Mouse (Mus musculus): ENCODE measurements at regions not wholly inside any gene's neighbourhood (a gene's known extent, or its start where the extent isn't known, plus 50 kb on each side); places are given as distances from the start of the nearest gene placed in this dataset.

GRCm38 (mm10) chr13:79453227-79453626 lies 1253.7 kb upstream of the Nr2f1 start:
- DNase-seq (ENCODE audit: extremely low read depth, insufficient read length, low spot score) = no peak

DNA sequence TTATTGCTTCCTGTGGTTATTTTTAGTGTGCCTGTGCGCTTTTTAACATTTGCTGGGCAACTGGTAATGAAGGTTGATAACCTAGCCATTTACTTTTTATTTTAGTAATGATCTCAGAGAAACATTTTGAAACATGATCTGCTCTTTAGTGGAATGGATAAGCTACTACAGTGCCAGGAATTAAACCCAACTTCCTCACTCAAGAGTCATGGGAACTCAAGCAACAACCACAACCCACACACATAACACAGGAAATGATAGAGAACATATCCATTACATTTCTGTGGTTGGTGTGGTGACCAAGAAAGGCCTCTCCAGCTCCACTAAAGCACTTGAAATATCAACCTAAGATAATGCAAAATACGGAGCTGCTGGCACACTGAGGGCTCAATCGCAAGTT lies 1243.6 kb upstream of the Nr2f1 start:
- DNase-seq (ENCODE audit: extremely low read depth, insufficient read length, low spot score) = no peak

DNA sequence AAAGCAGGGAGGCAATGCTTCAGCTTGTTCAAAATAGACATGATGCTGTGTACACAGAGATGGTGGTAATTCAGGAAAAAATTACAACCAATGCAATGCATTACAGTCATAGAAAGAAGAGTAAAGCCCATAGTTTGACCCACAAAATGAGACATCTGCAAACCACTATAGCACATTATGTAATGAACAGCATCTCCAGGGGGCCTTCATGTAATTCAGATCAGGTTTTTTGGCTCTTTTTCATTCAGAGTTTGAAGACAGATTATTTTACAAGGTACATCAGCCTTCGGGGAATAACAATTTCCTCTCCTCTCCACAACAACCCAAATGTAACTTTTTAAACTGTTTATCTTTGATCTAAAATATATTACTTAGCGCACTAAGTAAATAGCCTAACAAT lies 1243.1 kb upstream of the Nr2f1 start:
- no peak for DNase-seq (ENCODE audit: extremely low read depth, insufficient read length, low spot score)

GRCm38 (mm10) chr13:79431465-79431864 lies 1231.9 kb upstream of the Nr2f1 start:
- DNase-seq (ENCODE audit: extremely low read depth, insufficient read length, low spot score) = no peak

DNA sequence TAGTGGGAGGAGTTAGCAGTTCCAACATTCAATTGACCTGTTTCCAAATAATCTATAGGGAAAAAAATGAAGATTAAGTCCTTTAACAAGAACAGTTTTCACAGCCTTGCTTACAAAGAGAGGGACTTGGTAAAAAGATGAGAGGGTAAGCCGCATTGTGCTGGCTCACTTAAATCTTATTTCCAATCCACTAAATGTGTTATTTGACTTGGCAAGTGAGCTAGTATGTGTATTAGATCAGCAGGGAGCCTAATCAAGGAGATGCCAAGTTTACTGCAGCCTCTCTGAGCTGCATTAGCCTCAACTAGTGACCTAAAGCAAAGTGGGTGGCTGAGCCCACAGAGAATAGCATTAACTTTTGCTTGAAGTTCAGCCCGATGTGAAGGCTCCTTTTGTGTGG lies 1231.4 kb upstream of the Nr2f1 start:
- no peak for DNase-seq (ENCODE audit: extremely low read depth, insufficient read length, low spot score)

DNA sequence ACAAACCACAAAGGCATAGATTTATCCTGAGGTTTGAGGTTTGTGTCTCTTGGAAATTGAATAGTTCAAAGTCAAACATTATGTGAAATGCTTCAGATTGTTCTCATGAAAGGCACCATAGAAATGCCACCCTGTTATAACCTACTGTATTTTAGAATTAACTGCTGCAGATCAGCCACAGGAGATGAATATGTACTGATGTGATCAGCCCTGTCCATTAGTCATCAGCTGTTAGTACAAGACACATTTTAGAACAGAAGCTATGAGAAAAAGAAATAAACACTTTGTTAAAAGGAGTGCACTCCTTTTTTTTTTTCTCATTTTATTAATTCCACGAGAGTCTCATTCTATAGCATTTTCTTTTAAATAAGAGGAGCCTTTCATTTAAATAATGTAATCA lies 1231.0 kb upstream of the Nr2f1 start:
- DNase-seq (ENCODE audit: extremely low read depth, insufficient read length, low spot score) = no peak

- no peak for DNase-seq (ENCODE audit: extremely low read depth, insufficient read length, low spot score)
Observed at GRCm38 (mm10) chr13:79417841-79418240, 1218.3 kb upstream of the Nr2f1 start.

- no peak for DNase-seq (ENCODE audit: extremely low read depth, insufficient read length, low spot score)
Observed at GRCm38 (mm10) chr13:79400082-79400481, 1200.5 kb upstream of the Nr2f1 start.

DNA sequence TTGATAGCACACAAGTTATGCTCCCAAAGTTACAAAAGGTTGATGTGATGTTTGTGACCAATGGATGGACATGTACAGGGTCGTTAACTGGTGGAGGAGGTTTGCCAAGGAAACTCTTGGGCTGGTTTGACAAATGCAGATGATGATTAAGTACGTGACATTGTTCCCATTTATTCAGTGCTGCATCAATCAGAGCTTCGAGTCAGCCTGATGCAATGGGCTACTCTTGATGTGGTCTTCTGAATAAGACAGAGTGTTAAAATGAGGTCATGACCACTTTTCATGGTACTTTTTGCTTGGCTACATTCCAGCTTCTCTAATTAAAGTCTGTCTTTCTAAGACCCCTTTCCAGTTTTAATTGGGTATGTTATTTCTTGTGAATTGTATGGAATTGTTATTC lies 1194.4 kb upstream of the Nr2f1 start:
- DNase-seq (ENCODE audit: extremely low read depth, insufficient read length, low spot score) = no peak

DNA sequence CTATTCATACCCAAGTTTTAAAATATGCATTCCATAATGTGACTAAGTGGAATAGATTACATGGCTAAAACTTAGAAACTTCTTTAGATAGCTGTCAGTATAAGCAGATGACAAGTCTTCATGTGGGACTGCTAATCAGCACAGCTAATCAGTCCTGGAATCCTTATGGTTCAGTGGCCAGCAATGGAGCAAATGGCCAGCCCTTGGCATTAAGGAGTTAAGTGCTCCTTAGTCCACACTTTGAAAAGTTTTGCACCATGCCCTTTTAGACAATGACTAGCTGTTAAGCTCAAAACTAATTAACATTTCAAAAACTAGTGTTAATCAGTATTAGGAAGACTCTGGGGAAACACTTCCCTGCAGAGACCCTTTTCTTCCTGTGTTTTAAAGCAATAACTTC lies 1188.4 kb upstream of the Nr2f1 start:
- no peak for DNase-seq (ENCODE audit: extremely low read depth, insufficient read length, low spot score)

DNA sequence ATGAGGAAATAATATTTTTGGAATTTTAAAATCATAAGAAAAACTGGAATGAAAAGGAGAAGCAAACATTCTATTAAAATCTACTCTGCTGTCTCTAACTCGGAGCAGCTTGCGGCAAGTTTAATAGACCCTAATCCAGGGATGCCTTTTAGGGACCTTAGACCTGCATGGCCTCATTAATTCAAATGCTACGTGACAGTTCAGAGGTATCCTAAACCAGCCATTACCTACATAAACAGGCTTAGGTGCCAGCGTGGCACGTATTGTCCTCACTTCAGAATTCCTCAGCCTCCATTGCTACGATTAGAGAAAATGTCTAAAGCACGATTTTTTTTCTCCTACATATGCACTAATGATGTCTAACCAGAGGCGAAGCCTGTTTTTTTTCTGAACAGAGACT lies 1141.9 kb upstream of the Nr2f1 start:
- no peak for DNase-seq (ENCODE audit: extremely low read depth, insufficient read length, low spot score)

- DNase-seq (ENCODE audit: extremely low read depth, insufficient read length, low spot score) = no peak
Observed at GRCm38 (mm10) chr13:79340459-79340858, 1140.9 kb upstream of the Nr2f1 start.

- peak; percentile 29 for DNase-seq (ENCODE audit: extremely low read depth, insufficient read length, low spot score)
Observed at GRCm38 (mm10) chr13:79339793-79340192, 1140.2 kb upstream of the Nr2f1 start.

DNA sequence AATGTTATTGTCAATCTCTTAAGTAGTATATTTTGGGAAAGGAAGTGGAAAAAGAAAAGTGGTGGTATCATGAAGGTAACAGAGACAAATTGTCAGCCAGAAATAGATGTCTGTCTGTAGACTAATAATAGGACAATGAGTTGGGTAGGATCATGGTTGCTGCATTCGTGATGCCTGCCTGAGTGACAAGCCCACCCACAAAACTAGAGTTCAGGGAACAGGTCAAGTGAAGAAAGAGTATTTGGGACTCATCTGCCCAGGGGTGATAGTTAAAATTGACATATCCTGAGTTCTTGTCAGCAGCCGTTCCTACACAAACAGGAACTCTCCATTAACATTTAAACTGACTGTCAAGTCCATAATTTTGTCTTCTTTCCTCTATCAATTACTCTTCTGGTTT lies 1120.6 kb upstream of the Nr2f1 start:
- no peak for DNase-seq (ENCODE audit: extremely low read depth, insufficient read length, low spot score)

GRCm38 (mm10) chr13:79309584-79310110 lies 1110.1 kb upstream of the Nr2f1 start:
- DNase-seq (ENCODE audit: extremely low read depth, insufficient read length, low spot score) = no peak

GRCm38 (mm10) chr13:79297225-79297710 lies 1097.7 kb upstream of the Nr2f1 start:
- no peak for DNase-seq (ENCODE audit: extremely low read depth, insufficient read length, low spot score)

- no peak for DNase-seq (ENCODE audit: extremely low read depth, insufficient read length, low spot score)
Observed at GRCm38 (mm10) chr13:79288022-79288421, 1088.5 kb upstream of the Nr2f1 start.

DNA sequence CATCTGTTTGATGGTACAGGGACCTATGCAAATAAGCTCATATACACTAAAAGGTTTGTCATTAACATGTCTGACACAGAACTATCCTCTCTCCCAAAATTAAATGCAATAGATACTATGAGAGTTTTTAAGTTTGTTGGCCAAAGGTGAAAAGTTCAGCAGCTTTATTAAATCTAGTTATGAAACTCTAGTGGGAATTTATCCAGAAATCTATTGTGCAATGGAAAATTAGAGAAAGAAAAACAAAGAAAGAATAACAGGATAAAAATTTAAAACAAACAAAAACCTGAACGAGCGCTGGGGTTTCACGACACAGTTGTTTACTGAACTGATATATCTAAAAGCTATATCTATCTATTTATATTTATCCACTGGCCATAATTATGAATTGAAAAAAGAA lies 1086.6 kb upstream of the Nr2f1 start:
- no peak for DNase-seq (ENCODE audit: extremely low read depth, insufficient read length, low spot score)

DNA sequence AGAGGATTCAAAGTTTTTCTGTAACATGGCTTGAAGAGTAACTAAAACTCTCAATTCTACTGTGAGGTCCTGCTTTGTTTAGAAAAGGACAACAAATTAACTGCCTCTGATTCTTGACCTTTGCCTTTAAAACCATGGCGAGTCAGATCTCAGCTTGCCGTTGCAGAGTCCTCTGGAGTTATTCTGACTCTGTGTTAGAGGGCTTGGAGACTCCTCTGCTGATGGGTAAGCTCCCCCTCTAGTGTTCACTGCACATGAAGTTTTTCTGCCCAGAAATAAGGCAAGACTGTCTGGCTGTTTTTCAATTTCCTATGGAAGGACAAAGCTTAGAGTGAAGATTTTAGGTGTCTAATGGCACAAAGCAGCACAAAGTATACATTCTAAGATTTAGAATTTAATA lies 1085.9 kb upstream of the Nr2f1 start:
- DNase-seq (ENCODE audit: extremely low read depth, insufficient read length, low spot score) = no peak

DNA sequence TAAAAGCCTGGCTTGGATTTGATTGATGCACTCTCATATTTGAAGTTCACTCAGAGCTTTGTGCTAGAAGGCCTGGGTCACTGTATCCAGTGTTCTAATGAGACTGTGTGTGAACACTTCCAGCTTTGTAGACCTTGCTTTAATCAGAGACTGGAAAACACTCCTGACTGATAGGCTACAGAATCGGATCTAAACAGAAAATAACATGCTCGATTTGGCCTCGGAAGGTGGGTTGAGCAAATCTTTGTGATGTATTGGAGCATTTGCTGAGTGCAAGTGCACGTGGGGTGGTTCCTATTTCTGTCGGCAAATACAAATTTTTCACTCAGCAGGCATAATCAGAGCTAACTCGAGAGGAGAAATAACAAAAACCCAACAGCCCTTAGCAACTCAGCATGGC lies 1078.2 kb upstream of the Nr2f1 start:
- DNase-seq (ENCODE audit: extremely low read depth, insufficient read length, low spot score) = no peak

DNA sequence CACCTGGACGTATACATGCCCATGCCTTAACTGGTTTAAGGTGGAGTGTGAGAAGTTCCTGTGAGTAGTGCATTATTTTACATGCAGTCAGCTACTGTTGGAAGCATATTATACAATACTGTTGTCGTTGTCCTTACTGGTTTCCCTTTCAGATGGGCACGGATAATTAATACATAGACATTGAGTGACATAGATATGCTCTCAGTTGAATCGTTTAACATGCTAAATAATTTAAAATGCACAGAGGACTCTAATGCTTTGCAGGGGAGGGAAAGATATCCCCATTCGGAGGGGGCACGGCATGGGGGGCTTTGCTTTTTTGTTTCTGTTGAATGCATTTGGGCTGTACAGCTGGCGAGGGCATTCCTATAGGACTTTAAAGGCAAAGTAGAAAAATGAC lies 1077.8 kb upstream of the Nr2f1 start:
- no peak for DNase-seq (ENCODE audit: extremely low read depth, insufficient read length, low spot score)

- no peak for DNase-seq (ENCODE audit: extremely low read depth, insufficient read length, low spot score)
Observed at GRCm38 (mm10) chr13:79255362-79255761, 1055.8 kb upstream of the Nr2f1 start.

GRCm38 (mm10) chr13:79252385-79252784 lies 1052.8 kb upstream of the Nr2f1 start:
- no peak for DNase-seq (ENCODE audit: extremely low read depth, insufficient read length, low spot score)
